Mouse (Mus musculus) lung, postnatal 0 days (tissue): ENCODE results near the gene Mamdc4.

Experiments
- CTCF ChIP-seq: IDR thresholded peaks from 2 replicates; pipeline ENCODE4 v1.5.1; 2016; ENCODE audit warnings: antibody characterized with exemption, mild to moderate bottlenecking
- EP300 ChIP-seq: IDR thresholded peaks from 2 replicates; pipeline ENCODE4 v1.6.1; 2016; ENCODE audit warnings: antibody characterized with exemption, mild to moderate bottlenecking, control low read depth

GRCm38 (mm10) chr2:25561946-25562345, 12.7 kb downstream of the Mamdc4 start:
- no peak for TF ChIP-seq EP300
- TF ChIP-seq CTCF = no peak
